Mouse (Mus musculus): Measurements from ENCODE around the gene Nudt22.
"Not testable (repeated sequence)": the region's sequence is repeated elsewhere in the genome, so short reads cannot be mapped to it uniquely, and the experiment has no call there.

Nudt22 gene

DNA sequence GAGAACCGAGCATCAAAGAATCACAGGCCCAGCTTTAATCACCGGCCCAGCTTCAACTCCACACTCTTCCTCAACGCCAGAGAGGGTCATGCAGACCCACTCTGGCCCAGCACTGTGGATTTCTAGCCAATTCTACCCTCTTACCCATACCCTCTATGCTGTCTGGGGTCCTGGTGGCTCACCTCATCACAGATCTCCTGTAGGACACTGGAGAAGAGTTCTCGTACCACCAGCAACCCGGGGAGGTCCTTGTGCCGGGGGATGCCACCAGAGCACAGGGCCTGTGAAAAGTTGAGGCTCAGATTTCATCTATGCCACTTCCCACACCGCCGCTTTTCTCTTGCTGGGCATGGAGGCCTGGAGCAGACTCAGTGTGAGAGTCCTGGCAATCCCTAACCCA lies 1.4 kb downstream of the Nudt22 start:
- DNase-seq: no peak

DNA sequence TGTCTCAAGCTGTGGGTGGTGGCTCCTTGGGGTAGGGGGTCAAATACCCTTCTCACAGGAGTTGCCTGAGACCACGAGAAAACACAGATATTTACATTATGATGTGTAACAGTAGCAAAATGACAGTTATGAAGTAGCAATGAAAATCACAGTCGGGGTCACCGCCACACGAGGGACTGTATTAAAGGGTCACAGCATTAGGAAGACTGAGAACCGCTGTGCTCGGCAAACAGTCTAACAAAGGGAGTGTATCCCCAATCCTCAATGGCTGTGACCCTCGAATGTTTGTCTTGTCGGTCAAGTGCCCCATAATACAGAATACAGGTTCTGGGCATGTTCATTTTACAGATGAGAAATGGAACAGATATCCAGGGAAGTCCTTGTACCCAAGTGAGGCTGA lies 1.9 kb downstream of the Nudt22 start:
- no peak for DNase-seq

DNA sequence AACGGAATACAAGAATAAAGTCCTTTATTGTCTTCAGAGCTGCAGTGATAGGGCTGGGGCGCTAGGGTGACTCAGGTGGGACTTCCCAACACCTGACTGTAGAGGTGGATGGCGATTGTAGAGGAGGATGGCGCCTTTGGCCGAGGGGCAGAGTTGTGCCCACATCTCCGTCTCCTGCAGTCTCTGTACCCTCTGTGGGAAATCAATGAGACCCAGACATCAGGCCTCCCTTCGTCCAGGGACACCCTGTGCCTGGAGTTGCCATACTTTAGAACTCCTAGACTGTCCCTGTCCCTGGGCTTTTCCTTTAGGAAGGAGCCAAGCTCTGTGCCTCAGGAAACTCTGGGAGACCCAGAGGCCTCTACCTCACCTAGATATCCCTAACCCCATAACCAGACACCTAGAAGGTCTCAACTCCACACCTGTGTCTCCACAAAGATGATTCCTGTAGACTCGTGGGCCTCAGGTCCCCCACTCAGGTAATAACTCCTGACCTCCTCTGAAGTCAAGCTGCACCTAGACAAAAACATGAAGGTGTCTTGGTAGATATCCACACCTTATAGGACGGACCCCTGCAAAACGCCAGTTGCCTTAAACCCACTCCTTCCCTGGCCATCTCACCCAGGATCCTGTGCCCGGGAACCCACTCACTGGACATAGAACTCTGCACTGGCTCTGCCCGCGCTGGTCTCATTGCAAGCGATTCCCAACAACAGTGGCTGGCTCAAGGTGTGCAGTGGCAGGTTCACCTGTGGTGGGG lies 2.7 kb downstream of the Nudt22 start:
- no peak for DNase-seq

DNA sequence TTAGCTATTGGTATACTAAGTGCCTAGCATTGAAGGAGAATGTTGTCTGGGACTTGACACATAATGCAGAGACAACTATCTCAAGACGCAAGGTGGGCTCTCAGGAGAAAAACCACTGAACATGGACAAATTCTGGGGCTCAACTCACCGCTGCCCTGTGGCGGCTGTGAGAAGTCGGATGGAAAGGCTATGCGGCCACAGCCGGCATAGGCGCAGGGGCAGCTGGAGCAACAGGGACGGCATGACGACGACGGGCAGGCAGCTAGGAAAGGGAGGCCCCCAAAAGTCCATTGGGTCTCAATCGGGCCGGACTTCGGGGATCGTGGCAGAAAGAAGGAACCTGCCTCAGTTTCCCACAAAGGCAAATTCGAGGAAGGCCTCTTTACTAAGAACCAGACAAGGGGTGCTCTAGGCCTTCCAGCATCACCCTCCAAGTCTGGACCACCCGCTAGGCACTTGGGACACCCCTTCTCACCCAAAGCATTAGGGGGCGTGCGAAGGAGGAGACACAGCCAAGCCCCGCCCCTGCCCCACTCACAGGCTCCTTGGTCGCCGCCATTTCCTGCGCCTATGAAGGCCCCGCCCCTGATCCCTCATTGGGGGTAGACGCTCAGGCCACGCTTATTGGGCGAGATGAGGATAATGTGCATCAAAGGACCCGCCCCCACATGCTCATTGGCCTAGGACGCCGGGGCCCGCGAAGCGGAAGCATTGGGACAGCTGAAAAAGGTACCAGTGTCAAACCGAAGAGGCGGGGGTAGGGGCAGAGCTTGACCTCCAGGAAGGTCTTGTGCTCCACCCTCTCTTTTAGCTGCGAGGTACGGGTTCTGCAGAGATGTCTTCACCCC lies 3.7 kb downstream of the Nudt22 start, which contains the start of gene Dnajc4:
Gene Dnajc4 (minus strand): TSS at position 562 of the 848 bp plus-strand sequence.
- peak; percentile 94 to 95 for DNase-seq

DNA sequence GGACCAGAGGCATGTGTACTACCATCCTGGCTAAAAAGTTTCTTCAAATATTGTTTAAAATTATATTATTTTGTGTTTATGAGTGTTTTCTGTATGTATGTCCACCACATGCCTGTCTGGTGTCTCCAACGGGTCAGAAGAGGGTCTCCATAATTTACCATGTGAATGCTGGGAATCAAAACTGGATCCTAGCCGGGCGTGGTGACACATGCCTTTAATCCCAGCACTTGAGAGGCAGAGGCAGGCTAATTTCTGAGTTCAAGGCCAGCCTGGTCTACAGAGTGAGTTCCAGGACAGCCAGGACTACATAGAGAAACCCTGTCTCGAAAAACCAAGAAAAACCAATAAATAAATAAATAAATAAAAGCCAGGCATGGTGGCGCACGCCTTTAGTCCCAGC lies 4.8 kb downstream of the Nudt22 start:
- DNase-seq: not testable (repeated sequence)

DNA sequence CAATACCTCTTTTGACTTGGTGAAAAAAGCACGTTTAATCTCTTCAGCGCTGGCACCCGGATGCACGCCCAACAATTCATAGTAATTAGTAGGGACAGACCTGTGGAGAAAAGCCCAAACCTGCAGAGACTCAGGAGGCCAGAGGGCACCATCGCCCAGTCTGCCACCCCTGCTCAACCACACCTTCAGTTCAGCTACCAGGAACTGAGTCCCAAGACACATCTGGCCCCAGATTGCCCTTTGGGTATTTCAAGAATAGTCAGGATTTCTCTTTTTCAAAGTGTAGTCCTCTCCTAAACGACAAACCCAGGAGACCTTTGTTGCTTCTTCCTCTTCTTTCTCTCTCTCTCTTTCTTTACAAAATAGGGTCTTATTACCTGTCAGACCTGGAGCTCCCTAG lies 5.2 kb downstream of the Nudt22 start:
- no peak for DNase-seq

DNA sequence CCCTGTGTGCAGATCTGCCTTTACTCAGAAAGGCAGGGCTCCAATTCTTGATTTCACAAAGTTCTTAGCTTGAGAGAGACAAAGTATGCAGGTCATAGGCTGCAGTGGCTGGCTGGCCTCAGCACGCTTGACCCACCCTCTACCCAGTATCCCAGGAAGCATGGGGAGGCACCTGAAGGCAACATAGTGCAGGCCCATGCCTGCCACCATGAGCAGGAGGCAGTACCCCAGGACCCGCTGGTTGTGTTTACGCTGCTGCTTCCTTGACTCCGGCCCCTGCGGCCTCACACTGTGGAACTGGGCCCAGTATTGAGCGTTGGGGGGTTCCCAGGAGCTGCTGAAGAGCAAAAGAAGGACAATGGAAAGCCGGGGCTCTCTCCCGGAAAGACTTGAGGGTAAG lies 6.7 kb downstream of the Nudt22 start:
- DNase-seq: no peak

DNA sequence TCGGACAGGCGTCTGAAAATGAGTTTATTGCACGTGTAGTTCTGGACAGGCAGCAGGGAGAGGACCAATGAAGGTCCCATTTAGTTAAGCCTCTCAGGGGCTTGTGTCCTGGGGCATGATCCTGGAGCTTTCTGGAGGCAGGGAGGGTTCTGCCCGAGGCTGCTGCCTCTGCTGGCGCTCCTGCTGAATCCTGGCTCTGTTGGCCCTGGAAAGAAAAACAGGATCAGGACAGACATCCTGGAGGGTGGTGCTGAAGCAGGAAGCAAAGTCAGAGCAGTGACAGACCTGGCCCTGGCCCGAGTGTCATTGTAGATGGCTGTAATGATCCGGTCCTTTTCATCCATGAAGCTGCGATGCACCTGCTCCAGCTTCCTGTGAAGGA lies 8.0 kb downstream of the Nudt22 start:
- no peak for DNase-seq

DNA sequence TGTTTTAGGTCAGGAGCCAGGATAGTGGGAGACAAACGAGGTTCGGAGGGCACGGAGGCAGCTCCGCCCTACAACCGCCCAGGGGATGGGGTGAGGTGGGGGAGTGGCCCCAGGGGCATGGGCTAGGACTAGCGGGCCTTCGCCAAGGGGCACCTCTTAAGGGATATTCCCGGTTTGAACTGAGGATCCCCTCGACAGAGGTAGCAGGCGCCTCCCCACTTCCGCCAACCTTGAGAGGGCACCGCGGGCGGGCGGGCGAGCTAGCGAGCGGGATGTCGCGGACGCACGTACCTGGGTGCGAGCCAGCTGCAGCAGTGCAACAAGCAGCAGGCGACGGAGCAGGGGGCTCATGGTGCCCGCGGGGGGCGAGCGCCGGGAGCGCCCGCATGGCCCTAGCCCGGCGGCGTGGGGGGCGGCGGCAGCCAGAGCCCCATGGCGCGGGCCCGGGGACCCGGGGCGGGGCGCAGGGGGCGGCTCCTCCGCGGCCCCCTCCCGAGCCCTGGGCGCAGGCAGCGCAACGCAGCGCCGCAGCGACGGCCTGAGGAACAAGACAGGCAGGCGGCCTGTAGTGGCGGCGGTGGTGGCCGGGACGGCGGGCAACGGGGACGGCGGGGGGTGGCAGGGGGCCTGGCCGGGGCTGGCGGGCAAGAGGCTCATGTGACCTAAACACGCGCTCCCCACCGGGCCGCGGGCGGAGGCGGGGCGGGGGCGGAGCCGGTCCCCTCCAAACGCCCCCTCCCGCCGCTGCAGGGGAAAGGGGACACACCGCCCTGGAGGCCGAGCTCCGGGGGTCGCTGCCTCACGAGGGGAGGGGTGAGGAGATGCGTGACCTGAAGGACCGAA lies 8.6 kb downstream of the Nudt22 start, which contains the start of gene Vegfb:
Gene Vegfb (minus strand): TSS at position 591 of the 843 bp plus-strand sequence.
- peak; percentile 52 to 71 for DNase-seq

DNA sequence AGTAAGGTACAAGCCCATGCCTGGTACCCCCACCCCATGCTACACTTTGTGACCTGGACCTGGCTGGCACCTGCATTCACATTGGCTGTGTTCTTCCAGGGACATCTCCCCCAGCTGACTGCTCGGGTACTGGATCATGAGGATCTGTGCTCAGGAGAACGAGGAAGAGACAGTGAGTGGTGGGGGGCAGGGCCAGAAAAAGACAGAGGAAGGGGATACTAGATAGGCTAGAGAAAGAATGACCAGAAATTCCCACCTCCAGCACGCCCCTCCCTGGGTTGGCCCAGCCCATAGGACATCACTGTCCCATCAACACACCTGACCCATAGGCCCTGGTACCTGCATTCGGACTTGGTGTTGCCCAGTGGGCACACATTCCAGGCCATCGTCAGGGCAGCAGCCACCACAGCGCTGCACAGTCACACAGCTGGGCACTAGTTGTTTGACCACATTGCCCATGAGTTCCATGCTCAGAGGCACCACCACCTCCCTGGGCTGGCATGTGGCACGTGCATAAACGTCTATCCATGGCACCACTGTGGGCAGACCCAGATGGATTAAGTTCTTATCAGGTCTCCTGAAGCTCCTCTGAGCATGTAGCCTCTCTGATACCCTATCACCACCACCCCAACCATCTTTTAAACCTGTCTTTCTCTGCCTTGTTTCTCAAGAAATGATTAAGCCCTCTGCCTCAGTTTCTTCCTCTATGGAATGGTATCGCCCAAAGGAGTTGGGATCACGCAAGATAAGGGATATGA lies 9.8 kb downstream of the Nudt22 start:
- no peak for DNase-seq

DNA sequence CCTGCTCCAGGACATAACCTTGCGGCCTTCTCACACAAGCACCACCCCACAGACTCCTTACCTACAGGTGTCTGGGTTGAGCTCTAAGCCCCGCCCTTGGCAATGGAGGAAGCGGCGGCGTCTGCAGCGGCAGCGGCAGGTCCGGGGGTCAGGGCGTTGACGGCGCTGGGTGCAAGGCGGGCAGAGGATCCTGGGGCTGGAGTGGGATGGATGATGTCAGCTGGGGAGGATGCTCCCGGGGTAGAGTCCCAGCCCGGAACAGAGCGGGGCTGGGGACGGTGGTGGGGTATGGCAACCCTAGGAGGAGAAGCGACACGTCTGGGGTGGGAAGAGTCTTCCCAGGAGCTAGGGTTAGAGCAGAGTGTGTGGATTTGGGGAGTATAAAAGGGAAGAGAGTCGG lies 10.6 kb downstream of the Nudt22 start:
- no peak for DNase-seq

DNA sequence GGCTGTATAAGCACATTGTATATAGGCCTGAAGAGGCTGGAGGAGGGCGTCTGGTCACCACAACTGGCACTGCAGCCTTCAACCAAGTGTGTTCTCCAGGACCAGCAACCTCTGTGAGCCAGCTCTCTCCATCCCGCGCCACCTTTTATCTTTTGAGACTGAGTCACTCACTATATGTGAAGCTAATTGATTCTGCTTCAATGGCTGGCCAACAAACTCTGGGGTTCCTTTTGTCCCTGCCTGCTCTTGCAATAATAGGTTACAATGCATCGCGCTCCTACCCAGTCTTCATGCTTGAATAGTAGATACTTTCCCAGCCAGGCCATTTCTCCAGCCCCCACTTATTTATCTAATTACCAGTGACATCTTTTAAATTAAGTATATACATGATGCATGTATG lies 12.3 kb downstream of the Nudt22 start:
- no peak for DNase-seq

DNA sequence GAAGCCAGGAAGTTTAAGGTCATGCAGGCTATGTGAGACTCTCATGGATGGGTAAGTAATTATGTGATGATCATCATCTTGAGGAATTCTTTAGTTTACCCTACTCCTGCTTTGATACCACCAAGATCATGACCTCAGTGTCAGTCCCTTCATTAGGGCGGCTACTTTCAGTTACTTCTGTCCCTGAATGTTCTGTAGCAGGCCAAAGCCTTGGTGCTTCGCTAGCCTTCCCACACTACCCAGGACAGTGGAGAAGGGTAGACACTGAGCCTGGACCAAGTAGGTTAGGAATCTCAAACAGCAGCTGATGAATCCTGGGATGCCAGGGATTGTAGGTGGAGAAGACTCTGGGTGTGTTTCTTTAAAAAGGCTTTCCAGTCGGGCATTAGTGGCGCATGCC lies 14.5 kb downstream of the Nudt22 start:
- DNase-seq: no peak

DNA sequence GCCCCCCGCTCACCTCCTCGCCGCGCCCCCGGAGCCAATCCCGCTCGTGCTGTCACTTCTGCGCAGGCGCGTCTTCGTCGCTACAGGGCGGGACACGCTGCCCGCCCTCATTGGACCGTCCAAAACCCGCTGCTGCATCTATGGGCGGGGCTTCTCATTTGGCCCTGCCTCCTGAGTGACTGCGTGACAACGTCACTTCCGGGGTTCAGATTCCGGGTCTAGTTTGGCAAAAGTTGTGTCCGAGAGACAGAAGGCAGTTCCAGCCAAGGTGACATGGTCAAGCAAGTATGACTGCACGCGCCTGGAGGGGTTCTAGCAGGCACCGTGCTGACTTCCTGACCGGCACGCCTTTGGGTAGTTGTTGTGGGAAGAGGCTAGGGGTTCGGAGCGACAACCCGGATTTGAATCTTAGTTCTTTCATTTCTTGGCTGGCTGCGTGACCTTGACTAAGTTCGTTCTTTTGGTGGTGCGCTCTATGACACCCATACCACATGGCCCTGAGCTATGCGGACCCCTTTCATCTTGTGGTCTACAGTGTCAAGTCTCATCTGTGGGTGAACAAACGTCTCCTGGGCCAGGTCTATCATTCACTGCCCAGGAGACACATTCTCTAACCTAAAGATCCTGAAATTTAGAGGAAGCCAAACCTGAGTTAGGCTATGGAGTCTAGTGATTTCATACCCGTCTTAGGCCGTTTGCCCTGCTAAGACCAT lies 15.4 kb downstream of the Nudt22 start, which contains the start of gene Fkbp2:
Gene Fkbp2 (minus strand): TSS at position 121 of the 713 bp plus-strand sequence.
- DNase-seq: peak; percentile 97 to 98

DNA sequence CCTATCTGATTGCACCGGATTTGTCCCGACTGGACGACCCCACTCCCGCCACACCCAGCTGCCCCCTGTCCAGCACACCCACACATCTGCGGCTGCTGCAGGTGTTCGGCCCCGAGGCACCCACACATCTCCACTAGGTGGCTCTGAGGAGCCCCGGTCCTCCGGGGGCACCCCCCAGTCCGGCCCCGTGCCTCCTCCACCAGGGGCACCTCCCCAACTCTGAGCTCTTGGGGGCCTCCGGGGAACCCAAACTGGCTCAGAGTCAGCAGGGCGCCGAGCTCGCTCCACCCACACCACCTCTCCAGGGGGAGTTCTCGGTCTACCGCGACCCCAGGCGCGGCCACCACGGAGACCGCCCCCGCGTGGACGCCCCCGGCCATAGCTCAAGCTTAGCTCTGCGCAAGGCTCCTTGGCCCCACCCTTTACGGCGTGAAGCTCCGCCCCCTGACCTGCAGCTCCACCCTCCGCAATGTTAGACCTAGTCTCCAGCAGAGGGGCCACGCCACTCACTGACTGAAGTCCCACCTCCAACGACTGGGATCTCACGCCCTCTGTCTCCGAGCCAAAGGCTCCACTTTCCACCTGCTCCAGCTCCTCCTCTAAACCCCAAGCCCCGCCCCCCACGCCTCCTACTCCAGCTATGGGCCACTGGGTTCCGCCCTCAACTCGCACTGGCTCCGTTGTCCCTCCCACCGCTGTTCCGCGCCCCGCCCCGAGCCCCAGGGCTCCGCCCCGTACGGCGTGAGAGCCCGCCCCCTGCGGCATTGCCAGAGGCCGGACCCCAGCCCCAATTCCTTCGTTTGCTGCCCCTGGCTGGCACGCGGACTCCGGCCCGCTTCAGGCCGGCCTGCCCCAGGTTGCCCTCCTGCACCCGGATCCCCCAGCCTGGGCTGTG lies 16.2 kb downstream of the Nudt22 start:
- peak; percentile 99 for DNase-seq

DNA sequence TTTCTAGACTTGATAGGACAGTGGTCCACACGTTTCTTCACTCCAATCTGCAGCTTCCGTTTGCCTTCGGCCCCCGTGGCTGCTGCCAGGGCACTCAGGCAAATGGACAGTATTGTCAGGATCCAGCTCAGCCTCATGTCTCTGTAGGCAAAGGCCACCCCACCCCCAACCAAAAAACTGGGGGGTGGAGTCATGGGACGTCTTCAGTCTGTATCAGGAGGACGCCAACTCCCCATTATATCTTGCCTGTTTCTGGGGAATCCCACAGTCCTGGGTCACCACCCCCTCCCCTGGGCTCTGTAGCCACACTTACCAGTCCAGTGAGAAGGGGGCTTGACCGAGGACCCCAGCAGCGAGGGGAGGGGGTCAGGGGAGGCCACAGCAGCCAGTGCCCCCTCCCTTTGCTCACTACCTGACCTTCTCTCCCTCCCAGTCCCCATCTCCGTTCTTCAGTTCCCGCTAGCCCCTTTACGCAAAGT lies 16.9 kb downstream of the Nudt22 start:
- no peak for DNase-seq

DNA sequence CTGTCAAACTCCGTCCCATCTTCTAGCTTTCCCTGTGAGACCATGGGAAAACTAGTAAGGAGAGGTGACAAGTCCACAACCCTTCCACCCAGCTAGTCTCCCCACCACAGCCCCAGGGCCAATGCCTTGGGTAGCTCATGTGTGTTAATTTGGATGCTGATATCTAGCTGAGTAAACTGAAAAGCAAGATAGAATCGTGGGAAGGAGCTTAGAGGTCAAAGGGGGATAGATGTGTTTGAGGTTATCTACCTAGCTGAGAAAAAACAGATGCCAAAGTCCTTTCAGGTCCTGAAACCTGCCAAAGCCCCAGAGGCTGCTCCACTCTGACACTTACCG lies 17.3 kb downstream of the Nudt22 start:
- DNase-seq: no peak

DNA sequence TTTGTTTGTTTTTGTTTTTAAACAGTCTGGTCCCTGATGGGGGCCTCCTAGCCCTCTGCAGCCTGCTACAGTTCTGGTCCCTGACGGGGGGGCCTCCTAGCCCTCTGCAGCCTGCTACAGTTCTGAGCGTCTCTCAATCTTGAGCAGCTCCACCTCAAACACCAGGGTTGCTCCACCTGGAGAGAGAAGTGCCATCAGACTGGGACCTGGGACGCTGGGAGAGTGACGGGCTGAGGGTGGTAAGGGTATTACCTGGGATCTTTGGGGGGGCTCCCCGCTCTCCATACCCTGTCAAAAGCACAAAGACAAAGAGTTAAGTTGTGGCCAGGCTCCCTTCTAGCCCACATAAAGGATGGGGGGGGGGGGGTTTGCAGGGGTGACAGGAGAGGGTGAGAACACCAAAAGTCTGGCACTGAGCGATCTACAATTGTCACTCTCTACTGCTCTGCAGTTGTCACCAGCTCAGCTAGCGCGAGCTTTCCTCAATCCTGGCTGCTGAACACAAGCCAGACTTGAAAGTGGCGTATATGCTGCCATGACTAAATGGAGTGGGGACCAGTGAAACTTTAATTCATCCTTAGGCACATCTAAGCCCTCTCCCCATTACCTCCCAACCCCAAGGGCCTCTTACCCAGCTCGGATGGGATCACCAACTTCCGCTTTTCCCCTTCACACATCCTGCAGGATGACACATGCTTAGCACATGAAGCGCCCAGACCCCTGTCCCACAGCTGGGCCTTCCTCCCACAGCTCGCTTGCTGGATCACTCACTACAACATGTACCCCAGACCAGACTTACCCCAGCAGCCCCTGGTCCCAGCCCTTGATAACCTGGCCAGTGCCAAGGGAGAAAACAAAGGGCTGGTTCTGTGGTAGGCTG lies 17.9 kb downstream of the Nudt22 start:
- no peak for DNase-seq

Measured in spleen, adult 18-20 months (tissue).